Mouse (Mus musculus): Measurements from ENCODE around the gene Cenpf.

The Cenpf gene

GRCm38 (mm10) chr1:189630026-189630425, 57.9 kb downstream of the Cenpf start:
- no peak for DNase-seq (ENCODE audit: low spot score)

GRCm38 (mm10) chr1:189627976-189628768, 59.7 kb downstream of the Cenpf start:
- DNase-seq (ENCODE audit: low spot score), result peak; percentile 43

GRCm38 (mm10) chr1:189624756-189625155, 63.1 kb downstream of the Cenpf start:
- no peak for DNase-seq (ENCODE audit: low spot score)

- DNase-seq (ENCODE audit: low spot score), result peak; percentile 10
Measured at GRCm38 (mm10) chr1:189618970-189619740, 68.7 kb downstream of the Cenpf start.

GRCm38 (mm10) chr1:189617381-189617780, 70.5 kb downstream of the Cenpf start:
- no peak for DNase-seq (ENCODE audit: low spot score)

GRCm38 (mm10) chr1:189615246-189615645, 72.6 kb downstream of the Cenpf start:
- no peak for DNase-seq (ENCODE audit: low spot score)

- DNase-seq (ENCODE audit: low spot score), result no peak
Measured at GRCm38 (mm10) chr1:189613076-189613475, 74.8 kb downstream of the Cenpf start.

- no peak for DNase-seq (ENCODE audit: low spot score)
Measured at GRCm38 (mm10) chr1:189611775-189612174, 76.1 kb downstream of the Cenpf start.

GRCm38 (mm10) chr1:189608640-189609039, 79.2 kb downstream of the Cenpf start:
- no peak for DNase-seq (ENCODE audit: low spot score)

GRCm38 (mm10) chr1:189608039-189608438, 79.8 kb downstream of the Cenpf start:
- DNase-seq (ENCODE audit: low spot score), result no peak

- no peak for DNase-seq (ENCODE audit: low spot score)
Measured at GRCm38 (mm10) chr1:189605598-189606126, 82.2 kb downstream of the Cenpf start.

- no peak for DNase-seq (ENCODE audit: low spot score)
Measured at GRCm38 (mm10) chr1:189597096-189597495, 90.8 kb downstream of the Cenpf start.

Measured in urinary bladder, postnatal 14 days (tissue).